Mouse (Mus musculus) heart, postnatal 10 days (tissue): ENCODE results near the gene Gm21293. TPM values are rescaled to one million over a fixed set of nuclear protein-coding genes. Genes with fewer than 3 reads are reported as not detected.
"Not testable (repeated sequence)": the region's sequence is repeated elsewhere in the genome, so short reads cannot be mapped to it uniquely, and the experiment has no call there.

Experiments
- DNase-seq, 2 experiments: peaks; one replicate each; pipeline ENCODE4 v3.0.0; 2021
- intact Hi-C: fragments of 180-260 bp; cut with DNase I; formaldehyde crosslinking; loops from one replicate; pipeline ENCODE4 v1.15.1; 2025
- total RNA-seq, 2 experiments: library from RNA; stranded (reverse); gene quantifications; 2 replicates each; pipeline ENCODE4 v1.2.3; 2021

Gm21293 gene
- not detected for total RNA-seq

DNA sequence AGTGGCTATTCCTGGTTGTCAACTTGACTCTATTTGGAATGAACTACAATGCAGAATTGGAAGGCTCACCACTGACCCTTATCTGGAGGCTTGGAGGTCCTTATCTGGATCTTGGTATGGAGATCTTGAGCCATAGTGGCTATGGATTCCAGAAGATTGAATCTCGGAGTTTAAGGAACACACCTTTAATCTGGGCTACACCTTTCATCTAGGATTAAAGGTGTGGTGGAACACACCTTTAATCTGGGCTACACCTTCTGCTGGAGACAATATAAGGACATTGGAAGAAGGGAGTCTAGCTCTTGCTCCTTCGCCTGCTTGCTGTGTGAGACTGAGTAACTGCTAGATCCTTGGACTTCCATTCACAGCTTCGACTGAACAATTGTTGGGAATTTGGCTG, at the start of gene Gm21293:
Gm21293 (plus strand) TSS at position 301 of the 400 bp plus-strand sequence.
- DNase-seq, intact Hi-C loops: not testable (repeated sequence)

DNA sequence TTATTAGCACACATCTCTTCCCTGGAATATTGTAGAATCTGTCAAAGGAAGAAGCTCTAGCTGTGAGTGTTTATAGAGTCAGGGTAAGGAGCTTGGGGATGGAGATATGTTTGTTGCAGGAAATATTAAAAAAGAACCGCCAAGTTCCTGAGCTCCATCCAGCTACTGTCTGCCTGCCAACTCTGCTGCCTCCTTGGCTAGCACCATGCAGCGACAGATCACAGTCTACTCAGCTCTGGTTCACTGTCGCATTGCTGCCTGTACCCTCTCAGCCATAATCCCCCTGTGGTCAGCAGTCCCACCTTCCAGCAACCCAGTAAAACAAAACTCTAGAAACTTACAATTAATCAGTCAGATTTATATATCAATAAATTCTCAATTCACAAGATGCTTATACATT, 32.7 kb upstream of the Gm21293 start:
- DNase-seq, result no peak
- intact Hi-C loops, result no loop called here

DNA sequence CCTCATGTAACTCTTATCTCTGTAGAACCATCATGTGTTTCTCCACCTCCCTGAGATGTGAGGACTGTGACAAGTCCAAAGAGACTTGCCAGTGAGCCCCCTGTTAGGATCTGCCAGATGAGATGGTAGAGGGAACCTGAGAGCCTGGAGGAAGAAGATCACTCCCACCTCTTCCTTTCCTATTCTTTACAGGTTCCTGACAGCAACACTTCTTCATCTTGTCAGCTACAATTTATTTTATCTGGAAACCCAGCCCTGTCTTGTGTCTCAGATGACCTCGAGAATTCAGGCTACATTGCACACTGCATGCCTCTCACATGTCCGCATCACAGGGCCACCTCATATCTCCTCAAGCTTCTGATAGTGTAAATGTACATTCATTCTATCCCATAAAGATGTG, 24.5 kb upstream of the Gm21293 start:
- intact Hi-C loops, result no loop called here
- DNase-seq, result no peak

DNA sequence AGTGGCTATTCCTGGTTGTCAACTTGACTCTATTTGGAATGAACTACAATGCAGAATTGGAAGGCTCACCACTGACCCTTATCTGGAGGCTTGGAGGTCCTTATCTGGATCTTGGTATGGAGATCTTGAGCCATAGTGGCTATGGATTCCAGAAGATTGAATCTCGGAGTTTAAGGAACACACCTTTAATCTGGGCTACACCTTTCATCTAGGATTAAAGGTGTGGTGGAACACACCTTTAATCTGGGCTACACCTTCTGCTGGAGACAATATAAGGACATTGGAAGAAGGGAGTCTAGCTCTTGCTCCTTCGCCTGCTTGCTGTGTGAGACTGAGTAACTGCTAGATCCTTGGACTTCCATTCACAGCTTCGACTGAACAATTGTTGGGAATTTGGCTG, 8.4 kb downstream of the Gm21293 start, which contains the start of gene Gm6763:
Gm6763 (plus strand) TSS at position 301 of the 400 bp plus-strand sequence.
- intact Hi-C loops, result not testable (repeated sequence)

DNA sequence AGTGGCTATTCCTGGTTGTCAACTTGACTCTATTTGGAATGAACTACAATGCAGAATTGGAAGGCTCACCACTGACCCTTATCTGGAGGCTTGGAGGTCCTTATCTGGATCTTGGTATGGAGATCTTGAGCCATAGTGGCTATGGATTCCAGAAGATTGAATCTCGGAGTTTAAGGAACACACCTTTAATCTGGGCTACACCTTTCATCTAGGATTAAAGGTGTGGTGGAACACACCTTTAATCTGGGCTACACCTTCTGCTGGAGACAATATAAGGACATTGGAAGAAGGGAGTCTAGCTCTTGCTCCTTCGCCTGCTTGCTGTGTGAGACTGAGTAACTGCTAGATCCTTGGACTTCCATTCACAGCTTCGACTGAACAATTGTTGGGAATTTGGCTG, 16.9 kb downstream of the Gm21293 start, which contains the start of gene Gm8764:
Gm8764 (plus strand) TSS at position 301 of the 400 bp plus-strand sequence.
- intact Hi-C loops, DNase-seq: not testable (repeated sequence)

More for the DNA sequence above, 8.4 kb downstream of the Gm21293 start, which contains the start of gene Gm6763:
- DNase-seq, result not testable (repeated sequence)

DNA sequence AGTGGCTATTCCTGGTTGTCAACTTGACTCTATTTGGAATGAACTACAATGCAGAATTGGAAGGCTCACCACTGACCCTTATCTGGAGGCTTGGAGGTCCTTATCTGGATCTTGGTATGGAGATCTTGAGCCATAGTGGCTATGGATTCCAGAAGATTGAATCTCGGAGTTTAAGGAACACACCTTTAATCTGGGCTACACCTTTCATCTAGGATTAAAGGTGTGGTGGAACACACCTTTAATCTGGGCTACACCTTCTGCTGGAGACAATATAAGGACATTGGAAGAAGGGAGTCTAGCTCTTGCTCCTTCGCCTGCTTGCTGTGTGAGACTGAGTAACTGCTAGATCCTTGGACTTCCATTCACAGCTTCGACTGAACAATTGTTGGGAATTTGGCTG, 25.4 kb downstream of the Gm21293 start, which contains the start of gene Gm21304:
Gm21304 (plus strand) TSS at position 301 of the 400 bp plus-strand sequence.
- DNase-seq, intact Hi-C loops: not testable (repeated sequence)

DNA sequence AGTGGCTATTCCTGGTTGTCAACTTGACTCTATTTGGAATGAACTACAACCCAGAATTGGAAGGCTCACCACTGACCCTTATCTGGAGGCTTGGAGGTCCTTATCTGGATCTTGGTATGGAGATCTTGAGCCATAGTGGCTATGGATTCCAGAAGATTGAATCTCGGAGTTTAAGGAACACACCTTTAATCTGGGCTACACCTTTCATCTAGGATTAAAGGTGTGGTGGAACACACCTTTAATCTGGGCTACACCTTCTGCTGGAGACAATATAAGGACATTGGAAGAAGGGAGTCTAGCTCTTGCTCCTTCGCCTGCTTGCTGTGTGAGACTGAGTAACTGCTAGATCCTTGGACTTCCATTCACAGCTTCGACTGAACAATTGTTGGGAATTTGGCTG, 33.9 kb downstream of the Gm21293 start, which contains the start of gene Gm21312:
Gm21312 (plus strand) TSS at position 301 of the 400 bp plus-strand sequence.
- DNase-seq, intact Hi-C loops: not testable (repeated sequence)

DNA sequence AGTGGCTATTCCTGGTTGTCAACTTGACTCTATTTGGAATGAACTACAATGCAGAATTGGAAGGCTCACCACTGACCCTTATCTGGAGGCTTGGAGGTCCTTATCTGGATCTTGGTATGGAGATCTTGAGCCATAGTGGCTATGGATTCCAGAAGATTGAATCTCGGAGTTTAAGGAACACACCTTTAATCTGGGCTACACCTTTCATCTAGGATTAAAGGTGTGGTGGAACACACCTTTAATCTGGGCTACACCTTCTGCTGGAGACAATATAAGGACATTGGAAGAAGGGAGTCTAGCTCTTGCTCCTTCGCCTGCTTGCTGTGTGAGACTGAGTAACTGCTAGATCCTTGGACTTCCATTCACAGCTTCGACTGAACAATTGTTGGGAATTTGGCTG, 42.4 kb downstream of the Gm21293 start, which contains the start of gene Gm20765:
Gm20765 (plus strand) TSS at position 301 of the 400 bp plus-strand sequence.
- intact Hi-C loops, result not testable (repeated sequence)

DNA sequence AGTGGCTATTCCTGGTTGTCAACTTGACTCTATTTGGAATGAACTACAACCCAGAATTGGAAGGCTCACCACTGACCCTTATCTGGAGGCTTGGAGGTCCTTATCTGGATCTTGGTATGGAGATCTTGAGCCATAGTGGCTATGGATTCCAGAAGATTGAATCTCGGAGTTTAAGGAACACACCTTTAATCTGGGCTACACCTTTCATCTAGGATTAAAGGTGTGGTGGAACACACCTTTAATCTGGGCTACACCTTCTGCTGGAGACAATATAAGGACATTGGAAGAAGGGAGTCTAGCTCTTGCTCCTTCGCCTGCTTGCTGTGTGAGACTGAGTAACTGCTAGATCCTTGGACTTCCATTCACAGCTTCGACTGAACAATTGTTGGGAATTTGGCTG, 51.0 kb downstream of the Gm21293 start, which contains the start of gene Gm4340:
Gm4340 (plus strand) TSS at position 301 of the 400 bp plus-strand sequence.
- DNase-seq, intact Hi-C loops: not testable (repeated sequence)

More for the DNA sequence above, 42.4 kb downstream of the Gm21293 start, which contains the start of gene Gm20765:
- not testable (repeated sequence) for DNase-seq

Other genes with a start within 250 kb of the Gm21293 start
- not detected for gene Gm6763, start 8.5 kb downstream of the Gm21293 start, total RNA-seq
- not detected for gene Gm8764, start 17.0 kb downstream of the Gm21293 start, total RNA-seq
- gene Gm21304, start 25.5 kb downstream of the Gm21293 start, total RNA-seq, result not detected
- gene Gm21312, start 34.0 kb downstream of the Gm21293 start, total RNA-seq, result not detected
- gene Gm20765, start 42.5 kb downstream of the Gm21293 start, total RNA-seq, result not detected
- not detected for gene Gm4340, start 51.1 kb downstream of the Gm21293 start, total RNA-seq